Mouse (Mus musculus) MN1 (cell line): ENCODE measurements at regions not wholly inside any gene's neighbourhood (a gene's known extent, or its start where the extent isn't known, plus 50 kb on each side); places are given as distances from the start of the nearest gene placed in this dataset.

Experiments used
- DNase-seq: peaks from one replicate; pipeline ENCODE4 v3.0.0-alpha.2; 2016; ENCODE audit warnings: low spot score

GRCm38 (mm10) chr4:34105251-34105650 is 55.3 kb upstream of the Spaca1 start:
- DNase-seq: no peak

GRCm38 (mm10) chr4:34114323-34114722 is 64.3 kb upstream of the Spaca1 start:
- DNase-seq: no peak

- peak; percentile 22 for DNase-seq
Measured at GRCm38 (mm10) chr4:34117086-34117485, 67.1 kb upstream of the Spaca1 start.

- no peak for DNase-seq
Measured at GRCm38 (mm10) chr4:34122959-34123520, 73.0 kb upstream of the Spaca1 start.

GRCm38 (mm10) chr4:34128224-34128623 is 78.2 kb upstream of the Spaca1 start:
- DNase-seq: no peak

- DNase-seq: no peak
Measured at GRCm38 (mm10) chr4:34146133-34146867, 96.3 kb upstream of the Spaca1 start.

GRCm38 (mm10) chr4:34148956-34149739 is 99.2 kb upstream of the Spaca1 start:
- DNase-seq: no peak

- peak; percentile 67 for DNase-seq
Measured at GRCm38 (mm10) chr4:34151605-34152347, 101.8 kb upstream of the Spaca1 start.

GRCm38 (mm10) chr4:34155501-34155900 is 105.5 kb upstream of the Spaca1 start:
- DNase-seq: no peak

- no peak for DNase-seq
Measured at GRCm38 (mm10) chr4:34157818-34158511, 108.0 kb upstream of the Spaca1 start.

GRCm38 (mm10) chr4:34171265-34171862 is 121.4 kb upstream of the Spaca1 start:
- DNase-seq: no peak

- DNase-seq: no peak
Measured at GRCm38 (mm10) chr4:34172000-34172399, 122.0 kb upstream of the Spaca1 start.

- DNase-seq: no peak
Measured at GRCm38 (mm10) chr4:34177421-34177820, 127.4 kb upstream of the Spaca1 start.

GRCm38 (mm10) chr4:34186522-34186921 is 136.5 kb upstream of the Spaca1 start:
- DNase-seq: no peak

GRCm38 (mm10) chr4:34203193-34203848 is 153.3 kb upstream of the Spaca1 start:
- no peak for DNase-seq

- no peak for DNase-seq
Measured at GRCm38 (mm10) chr4:34209179-34209896, 159.3 kb upstream of the Spaca1 start.

GRCm38 (mm10) chr4:34213731-34214130 is 163.7 kb upstream of the Spaca1 start:
- DNase-seq: no peak

- DNase-seq: no peak
Measured at GRCm38 (mm10) chr4:34214346-34214745, 164.4 kb upstream of the Spaca1 start.

GRCm38 (mm10) chr4:34221915-34222314 is 171.9 kb upstream of the Spaca1 start:
- DNase-seq: no peak
